13 mouse cellular contexts compared by ENCODE assay signal in the genomic region with DNA sequence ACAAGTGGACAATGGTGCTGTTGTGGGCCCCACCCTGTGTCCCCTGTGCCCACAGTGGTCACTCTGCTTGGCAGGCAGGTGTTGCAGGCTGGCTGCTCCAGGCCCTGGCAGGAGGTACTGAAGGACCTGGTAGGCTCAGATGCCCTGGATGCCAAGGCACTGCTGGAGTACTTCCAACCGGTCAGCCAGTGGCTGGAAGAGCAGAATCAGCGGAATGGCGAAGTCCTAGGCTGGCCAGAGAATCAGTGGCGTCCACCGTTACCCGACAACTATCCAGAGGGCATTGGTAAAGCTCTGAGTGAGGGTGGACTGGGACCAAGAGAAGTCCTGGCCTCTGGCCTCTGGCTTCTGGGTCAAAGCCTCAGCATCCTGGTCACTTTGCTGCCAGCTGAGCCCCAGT. TPM values are rescaled to one million over a fixed set of nuclear protein-coding genes. Genes with fewer than 3 reads are reported as not detected.
DNase-seq lines count a peak whose midpoint lies in the region; ATAC-seq lines count a peak whose summit lies in the region.
"Had no signal": no experiment of that assay in that cellular context is flagged by ENCODE, and none has a peak within 500 bp of the region (broad histone marks: within the 10 kb centered on the region; RNA-seq: fewer than 3 reads in every experiment).

No protein-coding gene starts in this region.

- no peak overlapping the region for H3K4me3 ChIP-seq in hindbrain, embryonic 15.5 days
- H3K4me3 ChIP-seq in hindbrain, embryonic 11.5 days (ENCODE audit: low read depth, low read length), result no peak overlapping the region
- H3K4me3 ChIP-seq: erythroblast, embryonic 14.5 days; liver, embryonic 13.5 days; midbrain, embryonic 10.5 days had no signal

- 82% methylated on average over 6 of the region's 6 CpGs for WGBS in hindbrain, embryonic 15.5 days
- WGBS in hindbrain, embryonic 11.5 days, result 94% methylated on average over 6 of the region's 6 CpGs

- H3K27ac ChIP-seq in hindbrain, embryonic 15.5 days (replicated peaks), result no peak overlapping the region
- H3K27ac ChIP-seq in hindbrain, embryonic 11.5 days (ENCODE audit: low read depth, low read length), result no peak overlapping the region
- H3K27ac ChIP-seq: liver, embryonic 13.5 days; midbrain, embryonic 10.5 days had no signal

- ATAC-seq in hindbrain, embryonic 15.5 days (ENCODE audit: low FRiP score, low read depth), result 0 out of 2 replicates have a peak, but pooled peaks have one; percentile 8
- no peak for ATAC-seq in hindbrain, embryonic 11.5 days (ENCODE audit: low FRiP score)
- no peak for ATAC-seq in frontal cortex, adult (ENCODE audit: low TSS enrichment)
- ATAC-seq: lung, postnatal 0 days had no signal

- no peak overlapping the region for H3K9ac ChIP-seq in hindbrain, embryonic 15.5 days
- H3K9ac ChIP-seq in hindbrain, embryonic 11.5 days (ENCODE audit: low read depth, low read length), result no peak overlapping the region
- H3K9ac ChIP-seq: liver, embryonic 13.5 days had no signal

- H3K36me3 ChIP-seq in hindbrain, embryonic 15.5 days, result no peaks in the 10 kb centered on the region
- H3K36me3 ChIP-seq in hindbrain, embryonic 11.5 days (ENCODE audit: control insufficient read depth, insufficient read depth, low read length), result no peaks in the 10 kb centered on the region
- H3K36me3 ChIP-seq: liver, embryonic 13.5 days; midbrain, embryonic 10.5 days had no signal

- peaks cover 6% of the 10 kb centered on the region for H3K27me3 ChIP-seq in hindbrain, embryonic 15.5 days
- H3K27me3 ChIP-seq in hindbrain, embryonic 11.5 days (ENCODE audit: control insufficient read depth, insufficient read depth, low read length), result peaks cover 1% of the 10 kb centered on the region; the same call in 1 of the 2 replicates

- no peaks in the 10 kb centered on the region for H3K9me3 ChIP-seq in hindbrain, embryonic 15.5 days
- H3K9me3 ChIP-seq in hindbrain, embryonic 11.5 days (ENCODE audit: control insufficient read depth, low read length), result no peaks in the 10 kb centered on the region
- H3K9me3 ChIP-seq: liver, embryonic 13.5 days; midbrain, embryonic 10.5 days had no signal

- H3K4me1 ChIP-seq in hindbrain, embryonic 15.5 days (replicated peaks), result no peaks in the 10 kb centered on the region
- H3K4me1 ChIP-seq in hindbrain, embryonic 11.5 days (replicated peaks; ENCODE audit: control insufficient read depth, insufficient read depth, low read length), result no peaks in the 10 kb centered on the region
- H3K4me1 ChIP-seq: liver, embryonic 13.5 days; midbrain, embryonic 10.5 days had no signal

- DNase-seq in hindbrain, embryonic 11.5 days (ENCODE audit: low spot score), result no peak
- DNase-seq in brain, adult 2 months (ENCODE audit: low read depth, low spot score), result peak; percentile 75
- DNase-seq in cerebellum, adult 9-10 months, result peak; percentile 65
- peak; percentile 85 for DNase-seq in kidney, adult 9 months
- DNase-seq in right cerebral cortex, postnatal 14 days, result no peak
- DNase-seq: heart, postnatal 14 days; liver, embryonic 13.5 days had no signal

- H3K4me2 ChIP-seq in hindbrain, embryonic 15.5 days, result no peak overlapping the region
- no peak overlapping the region for H3K4me2 ChIP-seq in hindbrain, embryonic 11.5 days (replicated peaks; ENCODE audit: low read depth, low read length)
- H3K4me2 ChIP-seq: liver, embryonic 13.5 days had no signal

RNA-seq across cellular contexts. Expression of gene Ace, which starts 6.8 kb away (rescaled TPM):
- polyA plus RNA-seq in hindbrain, embryonic 15.5 days (2015; fragmentation: Nextera tagmentation; extraction: Ambion mirVana), result 6.1 and 8.0 TPM in 2 replicates
- polyA plus RNA-seq in hindbrain, embryonic 11.5 days (2014; fragmentation: Nextera tagmentation; extraction: Ambion mirVana), result 0.46 and 0.53 TPM in 2 replicates
- polyA plus RNA-seq: erythroblast, embryonic 14.5 days had no signal

RNA-seq across cellular contexts. Expression of gene Ace3, which starts 19.9 kb away (rescaled TPM):
- not detected in 2 replicates for polyA plus RNA-seq in hindbrain, embryonic 15.5 days (2015; fragmentation: Nextera tagmentation; extraction: Ambion mirVana)
- not detected in 2 replicates for polyA plus RNA-seq in hindbrain, embryonic 11.5 days (2014; fragmentation: Nextera tagmentation; extraction: Ambion mirVana)
- polyA plus RNA-seq: brain, embryonic 14.5 days; erythroblast, embryonic 14.5 days; liver, embryonic 13.5 days; midbrain, embryonic 10.5 days had no signal

RNA-seq across cellular contexts. Expression of gene Cyb561, which starts 21.5 kb away (rescaled TPM):
- polyA plus RNA-seq in hindbrain, embryonic 15.5 days (2015; fragmentation: Nextera tagmentation; extraction: Ambion mirVana), result 54.9 and 58.4 TPM in 2 replicates
- polyA plus RNA-seq in hindbrain, embryonic 11.5 days (2014; fragmentation: Nextera tagmentation; extraction: Ambion mirVana), result 17.6 and 20.9 TPM in 2 replicates

RNA-seq across cellular contexts. Expression of gene Kcnh6, which starts 33.3 kb away (rescaled TPM):
- 2.2 and 2.5 TPM in 2 replicates for polyA plus RNA-seq in hindbrain, embryonic 15.5 days (2015; fragmentation: Nextera tagmentation; extraction: Ambion mirVana)
- 0.46 and 0.75 TPM in 2 replicates for polyA plus RNA-seq in hindbrain, embryonic 11.5 days (2014; fragmentation: Nextera tagmentation; extraction: Ambion mirVana)
- polyA plus RNA-seq: erythroblast, embryonic 14.5 days had no signal

Comparison
In these comparisons a context has a peak if more than half of its experiments do, and no peak if none do; other contexts are left out.
1. DNase-seq: peak in brain, adult 2 months (single experiment), cerebellum, adult 9-10 months (single experiment) and kidney, adult 9 months (single experiment); none in hindbrain, embryonic 11.5 days (single experiment) and right cerebral cortex, postnatal 14 days (single experiment).